Mouse (Mus musculus): ENCODE results near the gene Kif26b.

- TF ChIP-seq CTCF (IDR thresholded peaks at IDR 0.05; ENCODE audit: extremely low read depth, insufficient read length, insufficient replicate concordance, low read depth, low read length) (no peak), POLR2A (IDR thresholded peaks at IDR 0.05; ENCODE audit: low read depth, low read length) (no peak)
Observed at GRCm38 (mm10) chr1:178797388-178797787, 268.5 kb downstream of the Kif26b start.
